Mouse (Mus musculus): ENCODE measurements around the gene Coro1c. TPM values are rescaled to one million over a fixed set of nuclear protein-coding genes. Genes with fewer than 3 reads are reported as not detected.

The Coro1c gene
- polyA plus RNA-seq, 1 experiment from 2014 or later = 165 TPM

- TF ChIP-seq CTCF (IDR thresholded peaks at IDR 0.05; ENCODE audit: low read depth) = no peak
- Histone ChIP-seq H3K9ac (peak overlapping the region; percentile 36; the same call in 1 of the 2 replicates), H3K27me3 (ENCODE audit: insufficient read depth, low read length) (no peaks in the 10 kb centered on the region), H3K9me3 (ENCODE audit: low read depth, low read length) (no peaks in the 10 kb centered on the region), H3K36me3 (ENCODE audit: insufficient read depth) (0 out of 2 replicates have a peak, but pooled peaks cover 8% of the 10 kb centered on the region), H3K4me1 (ENCODE audit: insufficient read depth) (peaks cover 14% of the 10 kb centered on the region), H3K4me2 (peak overlapping the region; percentile 58), H3K27ac (ENCODE audit: low read depth) (peak overlapping the region; percentile 77; the same call in 1 of the 2 replicates), H3K4me3 (ENCODE audit: low read depth, low read length) (peak overlapping the region; percentile 46)
- ATAC-seq (ENCODE audit: insufficient read depth) (peak; percentile 0; the same call in 1 of the 2 replicates), DNase-seq (no peak)
- 37% methylated on average over 5 of the region's 5 CpGs for WGBS
Observed at GRCm38 (mm10) chr5:113799691-113800090, 108.9 kb downstream of the Coro1c start.

GRCm38 (mm10) chr5:113798525-113798924, 110.0 kb downstream of the Coro1c start:
- Histone ChIP-seq H3K9ac (no peak overlapping the region; the same call in 1 of the 2 replicates), H3K36me3 (ENCODE audit: insufficient read depth) (peaks cover 19% of the 10 kb centered on the region; the same call in 1 of the 2 replicates), H3K27ac (ENCODE audit: low read depth) (no peak overlapping the region; the same call in 1 of the 2 replicates), H3K4me1 (ENCODE audit: insufficient read depth) (peaks cover 14% of the 10 kb centered on the region), H3K27me3 (ENCODE audit: insufficient read depth, low read length) (no peaks in the 10 kb centered on the region), H3K9me3 (ENCODE audit: low read depth, low read length) (no peaks in the 10 kb centered on the region), H3K4me3 (ENCODE audit: low read depth, low read length) (peak overlapping the region; percentile 46), H3K4me2 (peak overlapping the region; percentile 58)
- no peak for DNase-seq
- ATAC-seq (ENCODE audit: insufficient read depth) = no peak
- WGBS = 52% methylated on average over 9 of the region's 9 CpGs
- TF ChIP-seq CTCF (IDR thresholded peaks at IDR 0.05; ENCODE audit: low read depth) = no peak

GRCm38 (mm10) chr5:113797149-113797882, 111.2 kb downstream of the Coro1c start:
- peak overlapping the region; percentile 86 for H3K27ac ChIP-seq (ENCODE audit: low read depth)
- WGBS = 13% methylated on average over 19 of the region's 19 CpGs
- no peak for TF ChIP-seq CTCF (IDR thresholded peaks at IDR 0.05; ENCODE audit: low read depth)
- H3K9me3 ChIP-seq (ENCODE audit: low read depth, low read length) = no peaks in the 10 kb centered on the region
- peaks cover 16% of the 10 kb centered on the region for H3K4me1 ChIP-seq (ENCODE audit: insufficient read depth)
- no peaks in the 10 kb centered on the region for H3K27me3 ChIP-seq (ENCODE audit: insufficient read depth, low read length)
- peak overlapping the region; percentile 58 for H3K4me2 ChIP-seq
- H3K36me3 ChIP-seq (ENCODE audit: insufficient read depth) = peaks cover 23% of the 10 kb centered on the region; the same call in 1 of the 2 replicates
- 0 out of 2 replicates have a peak overlapping the region, but pooled peaks have one; percentile 14 for H3K9ac ChIP-seq
- ATAC-seq (ENCODE audit: insufficient read depth) = 0 out of 2 replicates have a peak, but pooled peaks have one; percentile 2
- DNase-seq = no peak
- H3K4me3 ChIP-seq (ENCODE audit: low read depth, low read length) = peak overlapping the region; percentile 23; the same call in 1 of the 2 replicates

GRCm38 (mm10) chr5:113796401-113797148, 112.0 kb downstream of the Coro1c start:
- 7% methylated on average over 13 of the region's 13 CpGs for WGBS
- no peak for TF ChIP-seq CTCF (IDR thresholded peaks at IDR 0.05; ENCODE audit: low read depth)
- Histone ChIP-seq H3K36me3 (ENCODE audit: insufficient read depth) (peaks cover 23% of the 10 kb centered on the region; the same call in 1 of the 2 replicates), H3K9me3 (ENCODE audit: low read depth, low read length) (no peaks in the 10 kb centered on the region), H3K4me1 (ENCODE audit: insufficient read depth) (peaks cover 18% of the 10 kb centered on the region), H3K9ac (0 out of 2 replicates have a peak overlapping the region, but pooled peaks have one; percentile 14), H3K4me2 (peak overlapping the region; percentile 58), H3K27ac (ENCODE audit: low read depth) (peak overlapping the region; percentile 86), H3K27me3 (ENCODE audit: insufficient read depth, low read length) (no peaks in the 10 kb centered on the region), H3K4me3 (ENCODE audit: low read depth, low read length) (peak overlapping the region; percentile 23; the same call in 1 of the 2 replicates)
- ATAC-seq (ENCODE audit: insufficient read depth) = peak; percentile 21
- DNase-seq = peak; percentile 86

Other genes with a start within 250 kb of the Coro1c start
- gene 1700069L16Rik, start 184.0 kb downstream of the Coro1c start, polyA plus RNA-seq (2014; fragmentation: Nextera tagmentation; extraction: Ambion mirVana) = 0.38 TPM in 1 of 2 replicates, not detected in the other
- gene Ficd, start 173.0 kb downstream of the Coro1c start, polyA plus RNA-seq (2014; fragmentation: Nextera tagmentation; extraction: Ambion mirVana) = 3.6 and 4.3 TPM in 2 replicates
- 53.8 and 63.1 TPM in 2 replicates for gene Sart3, start 136.2 kb downstream of the Coro1c start, polyA plus RNA-seq (2014; fragmentation: Nextera tagmentation; extraction: Ambion mirVana)
- 112 and 116 TPM in 2 replicates for gene Iscu, start 136.0 kb downstream of the Coro1c start, polyA plus RNA-seq (2014; fragmentation: Nextera tagmentation; extraction: Ambion mirVana)
- gene Tmem119, start 108.2 kb downstream of the Coro1c start, polyA plus RNA-seq (2014; fragmentation: Nextera tagmentation; extraction: Ambion mirVana) = 23.0 and 23.6 TPM in 2 replicates
- gene Selplg, start 76.1 kb downstream of the Coro1c start, polyA plus RNA-seq (2014; fragmentation: Nextera tagmentation; extraction: Ambion mirVana) = 2.9 and 3.4 TPM in 2 replicates
- gene Ssh1, start 85.1 kb upstream of the Coro1c start, polyA plus RNA-seq (2014; fragmentation: Nextera tagmentation; extraction: Ambion mirVana) = 25.0 and 29.9 TPM in 2 replicates
- gene Dao, start 94.9 kb upstream of the Coro1c start, polyA plus RNA-seq (2014; fragmentation: Nextera tagmentation; extraction: Ambion mirVana) = not detected in 2 replicates
- 10.7 and 10.8 TPM in 2 replicates for gene Usp30, start 156.7 kb upstream of the Coro1c start, polyA plus RNA-seq (2014; fragmentation: Nextera tagmentation; extraction: Ambion mirVana)
- gene Svop, start 182.8 kb upstream of the Coro1c start, polyA plus RNA-seq (2014; fragmentation: Nextera tagmentation; extraction: Ambion mirVana) = 0.11 and 0.22 TPM in 2 replicates
- gene Alkbh2, start 219.5 kb upstream of the Coro1c start, polyA plus RNA-seq (2014; fragmentation: Nextera tagmentation; extraction: Ambion mirVana) = 8.9 and 11.3 TPM in 2 replicates
- gene Ung, start 221.6 kb upstream of the Coro1c start, polyA plus RNA-seq (2014; fragmentation: Nextera tagmentation; extraction: Ambion mirVana) = 44.0 and 44.2 TPM in 2 replicates
- gene Acacb, start 237.8 kb upstream of the Coro1c start, polyA plus RNA-seq (2014; fragmentation: Nextera tagmentation; extraction: Ambion mirVana) = 1.7 and 2.3 TPM in 2 replicates